Mouse (Mus musculus) spleen, postnatal 4 days (tissue): ENCODE data around the gene Efcab11.
A peak's percentile ranks its signal among the peaks of the same experiment; 100 is the strongest.

Experiments used
- DNase-seq, 2 experiments: peaks; one replicate each; pipeline ENCODE4 v3.0.0; 2022; ENCODE audit warnings: low spot score in 2 of 2

Efcab11 gene

GRCm38 (mm10) chr12:99685451-99686100 is 198.7 kb downstream of the Efcab11 start:
- DNase-seq, result no peak

- DNase-seq, result no peak
Observed at GRCm38 (mm10) chr12:99681681-99682080, 202.6 kb downstream of the Efcab11 start.

- DNase-seq, result no peak
Observed at GRCm38 (mm10) chr12:99671866-99672191, 212.4 kb downstream of the Efcab11 start.

- no peak for DNase-seq
Observed at GRCm38 (mm10) chr12:99671162-99671865, 212.9 kb downstream of the Efcab11 start.

GRCm38 (mm10) chr12:99670762-99671152 is 213.5 kb downstream of the Efcab11 start:
- no peak for DNase-seq

GRCm38 (mm10) chr12:99669976-99670761 is 214.1 kb downstream of the Efcab11 start:
- DNase-seq, result no peak

- no peak for DNase-seq
Observed at GRCm38 (mm10) chr12:99654991-99655880, 229.0 kb downstream of the Efcab11 start.

- no peak for DNase-seq
Observed at GRCm38 (mm10) chr12:99652459-99652858, 231.8 kb downstream of the Efcab11 start.

GRCm38 (mm10) chr12:99649732-99650131 is 234.5 kb downstream of the Efcab11 start:
- DNase-seq, result no peak

GRCm38 (mm10) chr12:99648781-99649180 is 235.5 kb downstream of the Efcab11 start:
- no peak for DNase-seq

- peak in 1 of 2 experiments; percentile 50 for DNase-seq
Observed at GRCm38 (mm10) chr12:99646556-99647354, 237.5 kb downstream of the Efcab11 start.

- peak; percentile 70 to 89 for DNase-seq
Observed at GRCm38 (mm10) chr12:99645418-99645817, 238.8 kb downstream of the Efcab11 start.

- no peak for DNase-seq
Observed at GRCm38 (mm10) chr12:99644966-99645365, 239.3 kb downstream of the Efcab11 start.
